Mouse (Mus musculus): ENCODE results near the gene Ahcy. TPM values are rescaled to one million over a fixed set of nuclear protein-coding genes. Genes with fewer than 3 reads are reported as not detected.
A peak's percentile ranks its signal among the peaks of the same experiment; 100 is the strongest.
"Not testable (repeated sequence)": the region's sequence is repeated elsewhere in the genome, so short reads cannot be mapped to it uniquely, and the experiment has no call there.

Gene Ahcy
- total RNA-seq (2021) = 10 to 100 TPM; 12.2 to 13.0 TPM
- long read RNA-seq, experiment 1, transcript Ahcy-201 (10 exons, 2,543 nt) = major isoform, 7 of 10 reads
- long read RNA-seq, experiment 1, partial matches to known transcripts = 0 of 10 reads
- long read RNA-seq, experiment 1, other reads (novel, unspliced or antisense) = 3 of 10 reads
- long read RNA-seq, experiment 2, transcript Ahcy-201 (10 exons, 2,543 nt) = major isoform, 18 of 19 reads
- long read RNA-seq, experiment 2, partial matches to known transcripts = 1 of 19 reads
- long read RNA-seq, experiment 2, other reads (novel, unspliced or antisense) = 0 of 19 reads

DNA sequence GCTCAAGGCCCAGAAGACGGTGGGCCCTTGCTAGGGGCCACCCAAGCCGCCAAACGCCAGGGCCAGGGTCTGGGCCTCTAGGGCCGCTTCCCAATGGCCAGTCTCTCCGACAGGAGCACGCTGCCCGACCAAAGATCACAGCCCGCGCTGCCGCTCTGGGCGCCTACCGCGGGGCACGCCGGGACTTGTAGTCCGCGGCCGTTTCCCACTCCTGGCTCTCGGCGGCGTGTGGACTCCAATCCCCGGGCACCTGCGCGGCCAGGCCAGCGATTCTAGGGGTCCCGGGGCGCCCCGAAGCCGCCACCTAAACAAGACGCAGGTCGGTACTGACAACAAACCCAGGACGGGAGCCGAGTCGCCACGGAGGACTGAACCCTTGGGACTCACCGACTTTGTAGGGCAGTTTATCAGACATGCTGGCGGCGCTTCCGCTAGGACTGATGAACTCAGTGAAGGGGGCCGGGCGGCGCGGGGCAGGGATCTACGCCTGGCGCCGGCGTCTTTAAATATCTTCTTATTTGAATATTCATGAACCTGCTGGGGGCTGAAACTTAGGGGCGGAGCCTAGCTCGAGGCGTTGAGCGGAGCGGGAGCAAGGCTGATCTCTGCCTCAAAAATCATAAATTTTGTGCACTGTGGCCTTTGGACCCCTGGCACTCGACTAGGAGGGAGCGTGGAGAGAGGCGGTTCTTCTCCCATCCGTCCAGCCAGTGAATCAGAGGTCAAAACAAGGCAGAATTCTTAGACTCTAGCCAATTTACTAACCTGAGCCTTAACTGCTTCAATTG lies at the start of gene Ahcy:
TSS of gene Ahcy (minus strand) at position 520 of the 788 bp plus-strand sequence.
- peak; percentile 89 for DNase-seq (ENCODE audit: low spot score in 2 of 2)

DNA sequence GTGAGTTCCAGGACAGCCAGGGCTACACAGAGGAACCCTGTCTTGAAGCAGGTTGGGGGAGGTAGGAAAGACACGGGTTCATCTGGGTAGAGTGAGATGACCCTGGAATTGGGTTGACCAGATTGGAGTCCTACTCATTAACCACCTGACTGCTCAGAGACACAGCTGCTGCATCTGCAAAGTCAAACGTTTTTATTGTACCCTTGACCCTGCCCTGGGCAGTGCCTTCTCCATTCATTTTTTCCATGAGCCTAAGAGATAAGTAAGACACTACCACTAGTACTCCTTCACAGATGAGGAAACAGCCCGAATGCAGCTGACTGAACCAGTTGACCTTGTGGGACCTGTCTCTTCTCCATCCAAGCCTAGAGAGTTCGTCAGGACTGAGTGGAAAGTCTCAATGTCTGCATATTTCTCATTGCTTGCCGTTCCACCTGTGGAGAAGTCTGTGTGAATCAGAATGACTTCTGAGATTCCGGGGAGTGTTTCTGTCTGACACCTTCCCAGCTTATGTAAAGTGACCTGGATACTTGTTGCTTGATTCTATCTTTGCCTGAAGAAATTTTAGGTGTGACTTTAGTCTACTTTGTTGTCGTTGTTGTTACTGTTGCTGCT lies 41.0 kb upstream of the Ahcy start:
- no peak for DNase-seq (ENCODE audit: low spot score in 2 of 2)

- not testable (repeated sequence) for DNase-seq (ENCODE audit: low spot score in 2 of 2)
Measured at GRCm38 (mm10) chr2:155107276-155107675, 33.0 kb upstream of the Ahcy start.

GRCm38 (mm10) chr2:155103607-155104006 lies 29.3 kb upstream of the Ahcy start:
- DNase-seq (ENCODE audit: low spot score in 2 of 2) = no peak

- no peak for DNase-seq (ENCODE audit: low spot score in 2 of 2)
Measured at GRCm38 (mm10) chr2:155101761-155102181, 27.5 kb upstream of the Ahcy start.

- no peak for DNase-seq (ENCODE audit: low spot score in 2 of 2)
Measured at GRCm38 (mm10) chr2:155100796-155101259, 26.5 kb upstream of the Ahcy start.

- DNase-seq (ENCODE audit: low spot score in 2 of 2) = no peak
Measured at GRCm38 (mm10) chr2:155099994-155100795, 25.9 kb upstream of the Ahcy start.

- no peak for DNase-seq (ENCODE audit: low spot score in 2 of 2)
Measured at GRCm38 (mm10) chr2:155099421-155099820, 25.1 kb upstream of the Ahcy start.

GRCm38 (mm10) chr2:155098720-155099380 lies 24.6 kb upstream of the Ahcy start:
- no peak for DNase-seq (ENCODE audit: low spot score in 2 of 2)

GRCm38 (mm10) chr2:155093418-155093817 lies 19.1 kb upstream of the Ahcy start:
- DNase-seq (ENCODE audit: low spot score in 2 of 2) = no peak

- DNase-seq (ENCODE audit: low spot score in 2 of 2) = no peak
Measured at GRCm38 (mm10) chr2:155091743-155092075, 17.4 kb upstream of the Ahcy start.

DNA sequence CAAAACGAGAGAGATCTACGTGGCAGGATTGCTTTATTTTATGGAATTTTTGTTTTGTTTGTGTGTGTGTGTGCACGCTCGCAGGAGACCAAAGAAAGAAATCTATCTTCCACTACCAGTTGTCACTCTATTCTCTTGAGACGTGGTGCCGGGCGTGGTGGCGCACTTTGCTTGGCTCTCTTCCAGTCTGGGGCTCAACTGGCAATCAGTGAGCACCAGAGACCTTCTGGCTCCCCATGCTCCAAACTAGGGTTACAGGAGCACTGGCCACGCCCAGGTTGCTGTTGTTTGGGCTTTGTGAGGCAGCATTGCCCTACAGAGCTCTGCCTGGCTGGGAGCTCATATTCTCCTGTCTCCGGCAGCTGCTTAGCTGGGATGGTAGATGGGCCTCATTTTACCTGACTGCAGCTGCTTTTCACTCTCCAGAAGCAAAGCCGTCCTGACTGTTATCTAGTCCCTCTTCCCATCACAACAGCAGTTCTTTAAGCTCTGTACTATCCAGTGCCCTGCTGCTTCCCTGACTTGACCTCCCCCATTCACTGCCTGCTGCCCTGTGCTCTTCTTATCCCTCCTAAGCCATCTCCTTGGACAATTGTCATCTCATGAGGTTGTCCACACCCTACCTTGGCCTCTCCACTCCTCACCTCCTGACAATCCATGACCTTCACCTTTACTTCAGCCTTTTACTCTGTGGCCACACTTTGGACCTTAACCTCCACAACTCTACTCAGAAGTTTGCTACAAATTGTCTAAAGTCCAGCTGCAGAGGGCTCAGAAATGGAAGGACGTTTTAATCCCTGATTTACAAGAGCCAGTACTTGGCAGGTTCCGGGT lies 16.8 kb upstream of the Ahcy start:
- DNase-seq (ENCODE audit: low spot score in 2 of 2) = no peak

GRCm38 (mm10) chr2:155088264-155088663 lies 14.0 kb upstream of the Ahcy start:
- no peak for DNase-seq (ENCODE audit: low spot score in 2 of 2)

- DNase-seq (ENCODE audit: low spot score in 2 of 2) = no peak
Measured at GRCm38 (mm10) chr2:155086328-155086727, 12.0 kb upstream of the Ahcy start.

DNA sequence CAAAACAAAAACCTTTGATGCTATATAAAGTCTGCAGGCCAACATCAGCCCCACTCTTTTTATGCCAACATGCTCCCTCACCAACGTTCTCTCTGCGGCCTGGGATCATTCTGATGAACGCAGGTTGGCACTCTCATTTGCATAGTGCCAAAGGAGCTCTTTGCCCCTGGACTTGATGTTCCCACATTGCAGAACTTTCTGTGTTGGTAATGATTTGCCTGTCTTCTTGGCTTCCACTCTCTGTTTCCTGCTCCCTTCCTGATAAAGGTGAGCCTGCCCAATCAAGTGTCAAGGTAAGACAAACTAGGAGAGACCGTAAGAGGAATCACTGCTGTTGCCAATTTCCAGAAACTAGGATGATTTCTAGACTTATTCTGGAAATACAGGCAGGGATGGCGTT lies 10.2 kb upstream of the Ahcy start:
- DNase-seq (ENCODE audit: low spot score in 2 of 2) = no peak

GRCm38 (mm10) chr2:155082121-155082803 lies 8.0 kb upstream of the Ahcy start:
- peak; percentile 46 to 54 for DNase-seq (ENCODE audit: low spot score in 2 of 2)

DNA sequence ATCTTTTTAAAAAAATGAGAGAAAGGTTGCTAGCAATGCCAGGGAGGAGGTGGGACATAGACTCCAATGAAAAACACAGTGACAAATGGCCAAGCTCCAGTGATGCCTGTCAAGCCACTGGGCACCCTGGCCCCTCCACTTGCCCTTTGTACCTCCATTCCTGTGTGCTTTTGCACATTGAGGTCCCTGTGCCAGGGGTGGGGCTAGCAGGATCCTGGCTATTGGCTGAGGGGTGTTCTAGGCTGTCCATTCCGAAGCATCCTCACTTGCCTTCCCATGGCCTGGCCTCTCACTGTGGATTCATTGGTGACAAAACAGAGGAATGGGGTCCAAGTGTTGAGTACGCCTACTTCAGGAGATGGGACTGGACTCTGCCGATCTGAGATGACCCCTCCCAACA lies 6.8 kb upstream of the Ahcy start:
- DNase-seq (ENCODE audit: low spot score in 2 of 2) = no peak

DNA sequence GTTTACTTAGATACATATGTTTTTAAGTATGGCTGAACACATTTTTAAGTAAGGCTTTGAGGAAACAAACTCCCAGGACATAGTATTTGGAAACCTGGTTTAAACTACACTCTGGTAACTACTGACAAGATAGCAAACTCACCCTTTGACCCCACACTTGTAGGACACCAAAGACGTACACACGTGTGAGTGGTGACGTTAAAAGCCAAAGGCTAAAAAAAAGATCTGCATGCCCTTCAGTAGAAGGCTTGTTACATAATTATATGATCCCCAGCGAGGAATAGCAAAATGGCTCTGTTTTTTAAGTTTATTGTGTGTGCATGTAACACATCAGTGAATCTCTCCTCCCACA lies 5.9 kb upstream of the Ahcy start:
- no peak for DNase-seq (ENCODE audit: low spot score in 2 of 2)

GRCm38 (mm10) chr2:155079500-155080178 lies 5.3 kb upstream of the Ahcy start:
- no peak for DNase-seq (ENCODE audit: low spot score in 2 of 2)
